Mouse (Mus musculus) olfactory bulb, adult 2 months (tissue): ENCODE data around the gene Arhgap8.

ENCODE experiments used
- CTCF ChIP-seq: fragments of 200-500 bp; IDR thresholded peaks from 2 replicates; pipeline ENCODE4 v1.5.1; 2012; ENCODE audit warnings: low read depth, mild to moderate bottlenecking, low read length, moderate library complexity; ENCODE audit not compliant: insufficient read depth
- POLR2A ChIP-seq: fragments of 200-500 bp; IDR thresholded peaks from 2 replicates; pipeline ENCODE4 v1.6.1; 2012; ENCODE audit warnings: mild to moderate bottlenecking, low read depth, low read length, moderate library complexity; ENCODE audit not compliant: insufficient read depth

GRCm38 (mm10) chr15:84815171-84815570, 95.3 kb downstream of the Arhgap8 start:
- TF ChIP-seq CTCF (no peak), POLR2A (no peak)
